Mouse (Mus musculus) ES-E14 (cell line): Measurements from ENCODE around the gene 4930505A04Rik.

Experiments used
- HCFC1 ChIP-seq: IDR thresholded peaks from 2 replicates; pipeline ENCODE4 v1.6.1; 2012; ENCODE audit warnings: low read length, inconsistent platforms, borderline replicate concordance; ENCODE audit not compliant: insufficient read depth
- MAFK ChIP-seq: IDR thresholded peaks from 2 replicates; pipeline ENCODE4 v1.6.1; 2014; ENCODE audit warnings: mild to moderate bottlenecking, low read depth, low read length, inconsistent platforms; ENCODE audit not compliant: insufficient read depth
- ZC3H11A ChIP-seq: IDR thresholded peaks from 2 replicates; pipeline ENCODE4 v1.6.1; 2012; ENCODE audit warnings: low read depth, mild to moderate bottlenecking, inconsistent platforms, low read length, borderline replicate concordance

DNA sequence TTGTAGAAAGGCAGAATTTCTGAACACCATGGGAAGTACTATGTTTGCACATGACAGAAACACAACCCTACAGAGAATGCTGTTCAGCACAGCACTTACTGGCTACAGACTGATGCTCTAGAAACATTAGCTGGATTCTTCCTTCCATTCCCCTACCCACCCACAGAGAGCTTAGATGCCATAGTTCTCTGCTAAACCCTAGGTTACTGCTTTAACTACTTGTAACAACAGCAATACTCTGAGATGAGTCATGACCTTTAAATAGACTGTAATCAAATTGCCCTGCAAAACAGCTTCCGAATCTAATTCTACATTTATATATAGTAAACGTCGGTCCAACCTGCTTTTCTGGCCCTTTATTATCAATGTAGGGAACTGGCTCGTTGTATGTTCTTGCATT, 17.3 kb downstream of the 4930505A04Rik start:
- TF ChIP-seq MAFK: no peak
- no peak for TF ChIP-seq HCFC1
- no peak for TF ChIP-seq ZC3H11A
